Mouse (Mus musculus): ENCODE results near the gene Irs3.

DNA sequence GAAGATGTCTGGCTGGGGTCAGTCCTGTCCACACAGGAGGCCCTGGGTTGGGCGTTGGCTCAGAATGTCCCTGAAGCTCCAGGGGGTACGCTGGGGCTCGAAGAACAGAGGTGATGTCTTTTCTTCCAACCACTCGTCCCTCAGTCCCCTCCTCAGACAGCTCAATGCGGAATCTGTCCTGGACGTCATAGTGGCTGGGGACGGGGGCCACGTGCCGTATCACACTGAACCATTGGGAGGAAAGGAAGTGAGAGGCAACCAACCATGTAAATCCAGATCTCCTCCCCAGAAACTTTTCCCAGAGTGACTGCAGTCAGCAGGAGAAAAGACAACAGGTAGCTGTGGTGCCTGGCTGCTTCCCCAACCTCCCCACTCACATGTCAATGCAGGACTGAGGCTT is 45.9 kb downstream of the Irs3 start:
- TF ChIP-seq CTCF (conservative IDR thresholded peaks at IDR 0.05; ENCODE audit: low read length): no peak
- TF ChIP-seq NANOG (IDR thresholded peaks at IDR 0.05; ENCODE audit: borderline replicate concordance, low read length): no peak
- TF ChIP-seq POU5F1 (IDR thresholded peaks at IDR 0.05; ENCODE audit: borderline replicate concordance, low read length): no peak

All from E14TG2a.4 (cell line).